Mouse (Mus musculus) CH12.LX (cell line): ENCODE results near the gene Prrc2b.

Experiments
- CHD1 ChIP-seq: IDR thresholded peaks from 2 replicates; pipeline ENCODE4 v1.6.1; 2012; ENCODE audit warnings: low read depth, low read length, improper control_type of control experiment, inconsistent platforms
- CTCF ChIP-seq, 2 experiments: IDR thresholded peaks in 1 of 2; conservative IDR thresholded peaks in 1 of 2; 2 replicates each; pipeline ENCODE4 v1.5.1; 2011 to 2012; ENCODE audit warnings: low read depth in 2 of 2, low read length in 2 of 2, improper control_type of control experiment in 1 of 2, inconsistent platforms in 1 of 2, mild to moderate bottlenecking in 1 of 2, moderate library complexity in 1 of 2
- EP300 ChIP-seq: IDR thresholded peaks from 2 replicates; pipeline ENCODE4 v1.6.1; 2011; ENCODE audit warnings: low read length, improper control_type of control experiment
- KAT2A ChIP-seq: IDR thresholded peaks from 2 replicates; pipeline ENCODE4 v1.6.1; 2012; ENCODE audit warnings: low read length, improper control_type of control experiment, inconsistent platforms; ENCODE audit not compliant: insufficient replicate concordance
- MEF2A ChIP-seq: IDR thresholded peaks from 2 replicates; pipeline ENCODE4 v1.6.1; 2014; ENCODE audit warnings: low read depth, mild to moderate bottlenecking, inconsistent platforms, low read length, improper control_type of control experiment, borderline replicate concordance
- MXI1 ChIP-seq: IDR thresholded peaks from 2 replicates; pipeline ENCODE4 v1.6.1; 2011; ENCODE audit warnings: mild to moderate bottlenecking, low read depth, low read length, improper control_type of control experiment
- MYC ChIP-seq: IDR thresholded peaks from 2 replicates; pipeline ENCODE4 v1.6.1; 2011; ENCODE audit warnings: low read depth, mild to moderate bottlenecking, improper control_type of control experiment, low read length
- PAX5 ChIP-seq: IDR thresholded peaks from 2 replicates; pipeline ENCODE4 v1.6.1; 2012; ENCODE audit warnings: low read length, inconsistent platforms, mixed read lengths
- POLR2AphosphoS2 ChIP-seq: IDR thresholded peaks from 2 replicates; pipeline ENCODE4 v1.6.1; 2011; ENCODE audit warnings: low read depth, low read length, improper control_type of control experiment
- RCOR1 ChIP-seq: conservative IDR thresholded peaks from 2 replicates; pipeline ENCODE4 v1.6.1; 2012; ENCODE audit warnings: low read depth, mild to moderate bottlenecking, inconsistent platforms, low read length, improper control_type of control experiment
- UBTF ChIP-seq: IDR thresholded peaks from 2 replicates; pipeline ENCODE4 v1.6.1; 2012; ENCODE audit warnings: low read depth, mild to moderate bottlenecking, inconsistent platforms, low read length, improper control_type of control experiment, moderate library complexity
- USF2 ChIP-seq: conservative IDR thresholded peaks from 2 replicates; pipeline ENCODE4 v1.6.1; 2011; ENCODE audit warnings: low read depth, low read length, improper control_type of control experiment
- ZC3H11A ChIP-seq: IDR thresholded peaks from 2 replicates; pipeline ENCODE4 v1.6.1; 2012; ENCODE audit warnings: low read depth, mild to moderate bottlenecking, inconsistent platforms, low read length, improper control_type of control experiment
- ZNF384 ChIP-seq: IDR thresholded peaks from 2 replicates; pipeline ENCODE4 v1.6.1; 2012; ENCODE audit warnings: low read depth, low read length, improper control_type of control experiment, inconsistent platforms

GRCm38 (mm10) chr2:32217656-32218055, 66.8 kb downstream of the Prrc2b start:
- TF ChIP-seq USF2 = no peak
- no peak for TF ChIP-seq KAT2A
- no peak for TF ChIP-seq EP300
- TF ChIP-seq CTCF (conservative IDR thresholded peaks at IDR 0.05 in 1 of 2, IDR thresholded peaks at IDR 0.05 in 1 of 2; ENCODE audit: low read depth in 2 of 2, low read length in 2 of 2) = no peak
- TF ChIP-seq UBTF = no peak
- TF ChIP-seq MXI1 = no peak
- TF ChIP-seq PAX5 = no peak
- no peak for TF ChIP-seq RCOR1
- no peak for TF ChIP-seq MYC
- no peak for TF ChIP-seq POLR2AphosphoS2
- TF ChIP-seq ZNF384 = no peak
- no peak for TF ChIP-seq CHD1
- no peak for TF ChIP-seq ZC3H11A
- TF ChIP-seq MEF2A = no peak
